Mouse (Mus musculus) ES-Bruce4 (cell line): ENCODE data around the gene Abca4.

Source experiments
- CTCF ChIP-seq: IDR thresholded peaks from one replicate; pipeline ENCODE4 v1.8.1; 2011; ENCODE audit warnings: low read depth, low read length
- EP300 ChIP-seq: IDR thresholded peaks from 2 replicates; pipeline ENCODE4 v1.6.1; 2011; ENCODE audit warnings: low read depth, low read length; ENCODE audit not compliant: insufficient read depth
- POLR2A ChIP-seq: IDR thresholded peaks from one replicate; pipeline ENCODE4 v1.8.1; 2011; ENCODE audit warnings: low read length; ENCODE audit not compliant: insufficient read depth

DNA sequence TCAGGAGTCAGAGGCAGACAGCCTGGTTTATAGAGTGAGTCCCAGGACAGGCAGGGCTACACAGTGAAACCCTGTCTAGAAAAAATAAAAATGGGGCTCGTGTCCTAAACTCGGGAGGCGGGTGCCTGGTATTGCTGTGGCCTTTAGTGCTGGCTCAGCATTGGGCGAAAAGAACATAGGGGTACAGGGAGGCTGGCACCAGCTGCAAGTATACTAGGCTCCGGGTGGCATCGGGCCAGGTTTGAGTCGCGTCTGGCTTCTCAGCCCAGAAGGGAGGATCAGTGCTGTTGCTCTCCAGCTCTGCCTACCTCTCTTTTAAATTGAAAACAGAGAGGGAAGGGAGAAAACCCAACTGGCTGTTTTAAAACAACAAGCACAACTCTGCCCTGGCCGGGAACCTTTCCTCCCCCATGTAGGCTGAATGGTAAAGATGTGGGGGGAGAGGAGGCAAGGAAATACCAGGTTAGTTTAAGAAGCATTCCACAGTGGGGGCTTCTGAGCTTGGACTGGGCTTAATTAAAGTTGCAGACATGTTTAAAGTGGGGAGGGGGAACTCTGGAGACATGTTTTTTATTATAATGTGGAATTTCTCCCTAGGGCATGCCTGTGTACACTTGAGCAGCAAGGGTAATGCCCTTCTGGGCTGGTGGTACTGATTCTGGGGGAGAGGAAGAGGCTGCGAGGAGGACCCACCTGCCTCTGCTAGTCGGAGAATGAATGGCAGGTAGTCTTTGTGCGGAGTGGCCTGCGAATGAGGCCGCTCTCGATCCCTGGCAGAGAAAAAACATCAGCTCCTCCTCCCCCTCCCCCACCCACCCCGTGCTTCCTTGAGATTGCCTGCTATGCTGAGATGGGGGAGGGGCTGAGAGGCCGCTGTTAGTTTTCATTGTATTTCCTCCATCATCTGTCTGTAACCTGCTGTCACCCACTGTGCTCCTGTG lies 3.9 kb downstream of the Abca4 start:
- TF ChIP-seq POLR2A, result no peak
- no peak for TF ChIP-seq CTCF
- peak; percentile 45; the same call in 1 of the 2 replicates for TF ChIP-seq EP300
